Mouse (Mus musculus) thymus, adult 2 months (tissue): Measurements from ENCODE around the gene Ptpru. TPM values are rescaled to one million over a fixed set of nuclear protein-coding genes. Genes with fewer than 3 reads are reported as not detected.

ENCODE experiments used
- DNase-seq: peaks from one replicate; pipeline ENCODE4 v3.0.0; 2021
- H3K27ac ChIP-seq: fragments of 200-500 bp; 2 replicates; pipeline ENCODE4 v1.5.1; 2012; ENCODE audit warnings: low read length, control low read depth; ENCODE audit not compliant: control insufficient read depth, insufficient read depth
- H3K27me3 ChIP-seq: fragments of 200-500 bp; 2 replicates; pipeline ENCODE4 v1.6.1; 2012; ENCODE audit warnings: mild to moderate bottlenecking, low read length, moderate library complexity, mixed read lengths; ENCODE audit not compliant: control insufficient read depth, insufficient read depth
- H3K36me3 ChIP-seq: fragments of 200-500 bp; 2 replicates; pipeline ENCODE4 v1.6.1; 2012; ENCODE audit warnings: mild to moderate bottlenecking, low read length, moderate library complexity; ENCODE audit not compliant: control insufficient read depth, insufficient read depth
- H3K4me1 ChIP-seq: fragments of 200-500 bp; replicated peaks from 2 replicates; pipeline ENCODE4 v1.6.1; 2012; ENCODE audit warnings: low read length; ENCODE audit not compliant: control insufficient read depth, insufficient read depth
- H3K4me3 ChIP-seq: fragments of 200-500 bp; 2 replicates; pipeline ENCODE4 v1.5.1; 2012; ENCODE audit warnings: mild to moderate bottlenecking, low read length, control low read depth, moderate library complexity; ENCODE audit not compliant: control insufficient read depth, insufficient read depth
- CTCF ChIP-seq: fragments of 200-500 bp; IDR thresholded peaks from 2 replicates; pipeline ENCODE4 v1.5.1; 2012; ENCODE audit warnings: mild to moderate bottlenecking, control low read depth, low read length, moderate library complexity, borderline replicate concordance; ENCODE audit not compliant: control insufficient read depth, poor library complexity, insufficient read depth; ENCODE audit errors: extremely low read depth
- POLR2A ChIP-seq: fragments of 200-500 bp; IDR thresholded peaks from 2 replicates; pipeline ENCODE4 v1.6.1; 2012; ENCODE audit warnings: mild to moderate bottlenecking, low read length, control low read depth, moderate library complexity; ENCODE audit not compliant: control insufficient read depth, poor library complexity, insufficient read depth; ENCODE audit errors: extremely low read depth
- WGBS: fragments of 180-500 bp; shearing (Covaris S2); methylation state at CpG from one replicate; pipeline ENCODE4 v1.1.7; 2018; 5-methylcytosine and 5-hydroxymethylcytosine counted together
- polyA plus RNA-seq: library from polyadenylated mRNA; depleted of rRNA; stranded (reverse); fragments of >200 nt; gene quantifications from 2 replicates; pipeline ENCODE4 v1.2.3, GENCODE M21; 2012

Gene Ptpru
- polyA plus RNA-seq, 1 experiment: 1.6 TPM

GRCm38 (mm10) chr4:131749802-131750201 is 88.3 kb downstream of the Ptpru start:
- no peak overlapping the region for H3K27ac ChIP-seq
- 91% methylated on average over 6 of the region's 6 CpGs for WGBS
- no peaks in the 10 kb centered on the region for H3K4me1 ChIP-seq
- no peak for DNase-seq
- TF ChIP-seq CTCF (no peak), POLR2A (no peak)
- H3K36me3 ChIP-seq: no peaks in the 10 kb centered on the region
- H3K4me3 ChIP-seq: no peak overlapping the region
- no peaks in the 10 kb centered on the region for H3K27me3 ChIP-seq

- 61% methylated on average over 5 of the region's 5 CpGs for WGBS
- Histone ChIP-seq H3K27me3 (no peaks in the 10 kb centered on the region), H3K36me3 (no peaks in the 10 kb centered on the region), H3K4me1 (no peaks in the 10 kb centered on the region), H3K4me3 (no peak overlapping the region), H3K27ac (no peak overlapping the region)
- no peak for DNase-seq
- TF ChIP-seq POLR2A: no peak
- TF ChIP-seq CTCF: no peak
Observed at GRCm38 (mm10) chr4:131744685-131745043, 93.4 kb downstream of the Ptpru start.

- no peak overlapping the region for H3K4me3 ChIP-seq
- H3K4me1 ChIP-seq: no peaks in the 10 kb centered on the region
- TF ChIP-seq CTCF (no peak), POLR2A (no peak)
- DNase-seq: no peak
- H3K27ac ChIP-seq: no peak overlapping the region
- no peaks in the 10 kb centered on the region for H3K27me3 ChIP-seq
- H3K36me3 ChIP-seq: no peaks in the 10 kb centered on the region
- 10% methylated on average over 5 of the region's 5 CpGs for WGBS
Observed at GRCm38 (mm10) chr4:131743831-131744684, 94.0 kb downstream of the Ptpru start.

- H3K4me3 ChIP-seq: no peak overlapping the region
- H3K36me3 ChIP-seq: no peaks in the 10 kb centered on the region
- H3K27ac ChIP-seq: no peak overlapping the region
- no peaks in the 10 kb centered on the region for H3K4me1 ChIP-seq
- TF ChIP-seq CTCF (no peak), POLR2A (no peak)
- WGBS: 79% methylated on average over 13 of the region's 13 CpGs
- no peak for DNase-seq
- no peaks in the 10 kb centered on the region for H3K27me3 ChIP-seq
Observed at GRCm38 (mm10) chr4:131743031-131743430, 95.1 kb downstream of the Ptpru start.

GRCm38 (mm10) chr4:131740621-131741020 is 97.5 kb downstream of the Ptpru start:
- WGBS: 78% methylated on average over 5 of the region's 5 CpGs

GRCm38 (mm10) chr4:131728628-131729027 is 109.5 kb downstream of the Ptpru start:
- TF ChIP-seq POLR2A: no peak
- no peak for TF ChIP-seq CTCF
- WGBS: 72% methylated on average over 7 of the region's 7 CpGs
- DNase-seq: no peak
- H3K27ac ChIP-seq: no peak overlapping the region
- H3K4me3 ChIP-seq: no peak overlapping the region
- no peaks in the 10 kb centered on the region for H3K36me3 ChIP-seq
- H3K27me3 ChIP-seq: no peaks in the 10 kb centered on the region
- no peaks in the 10 kb centered on the region for H3K4me1 ChIP-seq

More at GRCm38 (mm10) chr4:131740621-131741020, 97.5 kb downstream of the Ptpru start:
- TF ChIP-seq POLR2A (no peak), CTCF (no peak)
- Histone ChIP-seq H3K36me3 (no peaks in the 10 kb centered on the region), H3K4me3 (no peak overlapping the region), H3K27me3 (no peaks in the 10 kb centered on the region), H3K27ac (no peak overlapping the region), H3K4me1 (no peaks in the 10 kb centered on the region)
- DNase-seq: no peak
